Mouse (Mus musculus): ENCODE data around the gene Gm42957. TPM values are rescaled to one million over a fixed set of nuclear protein-coding genes. Genes with fewer than 3 reads are reported as not detected.
"Not testable (repeated sequence)": the region's sequence is repeated elsewhere in the genome, so short reads cannot be mapped to it uniquely, and the experiment has no call there.

The Gm42957 gene
- polyA plus RNA-seq, 1 experiment from 2014 or later, result 0.22 TPM

DNA sequence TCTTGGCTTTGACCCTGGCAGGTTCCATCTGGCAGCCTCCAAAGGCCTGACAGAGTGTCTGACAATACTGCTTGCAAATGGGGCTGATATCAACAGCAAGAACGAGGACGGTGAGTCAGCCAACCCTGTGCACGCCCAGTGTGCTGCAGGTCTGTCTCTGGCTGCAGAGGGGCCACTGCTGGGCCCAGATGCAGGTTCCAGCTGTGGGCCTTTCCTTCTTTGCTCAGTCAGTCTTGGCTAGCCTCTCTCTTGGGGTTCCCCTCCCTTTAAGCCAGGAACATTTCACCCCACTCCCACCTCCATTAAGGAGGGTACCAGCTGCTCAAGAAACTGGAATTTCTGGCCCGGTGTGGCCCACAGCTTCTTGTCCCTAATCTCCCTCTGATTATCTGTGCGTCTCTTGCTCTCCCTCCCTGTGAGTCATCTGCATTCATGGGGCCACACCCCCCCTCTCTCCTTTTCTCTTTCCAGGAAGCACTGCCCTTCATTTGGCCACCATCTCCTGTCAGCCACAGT is 43.9 kb downstream of the Gm42957 start:
- WGBS, result 19% methylated on average over 5 of the region's 5 CpGs
- ATAC-seq (ENCODE audit: insufficient number of reproducible peaks, insufficient read depth, low FRiP score, low TSS enrichment, low read depth), result no peak
- Histone ChIP-seq H3K27ac (no peak overlapping the region; the same call in 1 of the 2 replicates), H3K4me3 (no peak overlapping the region), H3K4me1 (peaks cover 13% of the 10 kb centered on the region), H3K27me3 (peaks cover 23% of the 10 kb centered on the region), H3K9ac (no peak overlapping the region), H3K36me3 (no peaks in the 10 kb centered on the region), H3K4me2 (no peak overlapping the region), H3K9me3 (no peaks in the 10 kb centered on the region)

DNA sequence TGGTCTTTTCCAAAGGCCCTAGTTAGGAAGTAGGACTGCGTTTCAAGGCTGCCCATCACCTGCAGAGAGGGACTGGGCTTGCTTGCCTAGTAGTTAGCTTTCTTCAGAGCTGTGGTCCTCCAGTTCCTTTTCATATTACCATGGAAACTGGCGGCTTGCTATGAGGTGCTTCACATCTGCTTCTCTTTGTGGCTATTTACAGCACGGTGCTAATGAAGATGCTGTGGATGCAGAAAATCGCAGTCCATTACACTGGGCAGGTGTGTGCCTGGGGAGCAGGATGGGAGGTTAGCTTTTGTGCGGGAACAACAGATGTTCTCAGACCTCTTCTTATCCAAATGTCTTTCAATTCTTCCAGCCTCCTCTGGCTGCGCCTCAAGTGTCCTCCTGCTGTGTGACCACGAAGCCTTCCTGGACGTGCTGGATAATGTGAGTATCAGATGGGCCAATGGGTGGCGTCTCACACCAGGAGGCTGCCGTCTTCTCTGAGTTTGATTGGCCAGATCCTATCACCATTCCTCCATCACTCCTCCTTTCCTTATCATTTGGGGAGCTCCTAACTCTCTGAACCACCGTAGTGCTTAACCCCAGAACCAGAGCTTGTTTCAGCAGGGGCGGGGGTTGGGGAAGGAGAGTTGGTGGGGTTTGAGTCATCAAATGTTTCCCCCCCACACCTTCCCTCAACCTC is 45.1 kb downstream of the Gm42957 start:
- Histone ChIP-seq H3K4me3 (no peak overlapping the region), H3K27ac (no peak overlapping the region), H3K36me3 (no peaks in the 10 kb centered on the region), H3K27me3 (peaks cover 30% of the 10 kb centered on the region), H3K4me1 (peaks cover 15% of the 10 kb centered on the region), H3K9me3 (no peaks in the 10 kb centered on the region), H3K4me2 (no peak overlapping the region), H3K9ac (no peak overlapping the region)
- WGBS, result 33% methylated on average over 12 of the region's 12 CpGs
- ATAC-seq (ENCODE audit: insufficient number of reproducible peaks, insufficient read depth, low FRiP score, low TSS enrichment, low read depth), result no peak

DNA sequence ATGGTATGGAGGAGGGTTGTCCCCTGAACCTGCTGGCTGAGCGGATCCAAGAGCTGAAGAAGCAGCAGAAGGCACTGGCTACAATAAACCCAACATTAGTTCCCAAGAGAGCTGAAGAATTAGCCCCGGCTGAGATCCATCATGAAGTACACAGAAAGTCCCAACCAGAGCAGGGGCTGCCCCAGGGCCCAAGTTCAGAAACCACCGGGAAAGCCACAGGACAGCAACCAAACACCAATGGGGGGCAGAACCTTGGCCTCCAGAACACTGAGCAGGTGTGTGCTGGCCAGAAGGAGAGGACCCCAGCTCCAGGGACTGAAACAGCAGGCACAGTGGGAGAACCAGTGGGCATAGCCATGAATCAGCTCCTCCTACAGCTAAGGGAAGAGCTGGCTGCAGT is 48.2 kb downstream of the Gm42957 start:
- no peak for ATAC-seq (ENCODE audit: insufficient number of reproducible peaks, insufficient read depth, low FRiP score, low TSS enrichment, low read depth)

DNA sequence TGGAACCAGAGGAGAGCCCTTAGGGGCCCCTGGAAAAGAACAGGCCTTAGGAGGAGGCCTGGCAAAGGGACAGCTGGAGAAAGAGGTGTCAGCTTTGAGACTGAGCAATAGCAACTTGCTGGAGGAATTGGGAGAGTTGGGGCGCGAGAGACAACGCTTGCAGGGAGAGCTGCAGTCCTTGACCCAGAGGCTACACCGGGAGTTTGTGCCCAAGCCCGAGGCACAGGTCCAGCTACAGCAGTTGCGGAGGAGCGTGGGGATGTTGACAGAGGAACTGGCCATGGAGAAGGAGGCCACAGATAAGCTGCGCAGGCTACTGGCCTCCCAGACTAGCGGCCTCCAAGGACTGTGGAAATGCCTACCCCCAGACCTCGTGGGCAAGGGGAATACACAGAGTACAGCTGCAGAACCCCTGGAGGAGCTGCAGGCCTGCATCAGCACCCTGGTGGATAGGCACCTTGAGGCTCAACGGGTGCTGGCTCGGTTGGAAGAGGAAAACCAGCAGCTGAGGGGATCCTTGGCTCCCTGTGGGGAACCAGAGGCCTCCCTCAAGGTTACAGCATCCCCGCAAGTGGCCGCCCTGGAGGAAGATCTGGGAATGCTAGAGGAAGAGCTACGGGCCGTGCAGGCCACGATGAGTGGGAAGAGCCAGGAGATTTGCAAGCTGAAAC is 49.0 kb downstream of the Gm42957 start:
- Histone ChIP-seq H3K9ac (peak overlapping the region; percentile 59), H3K9me3 (no peaks in the 10 kb centered on the region), H3K36me3 (no peaks in the 10 kb centered on the region), H3K4me2 (peak overlapping the region; percentile 59), H3K4me3 (peak overlapping the region; percentile 30), H3K27me3 (peaks cover 29% of the 10 kb centered on the region), H3K4me1 (peaks cover 11% of the 10 kb centered on the region), H3K27ac (peak overlapping the region; percentile 33; the same call in 1 of the 2 replicates)
- 55% methylated on average over 17 of the region's 17 CpGs for WGBS
- ATAC-seq (ENCODE audit: insufficient number of reproducible peaks, insufficient read depth, low FRiP score, low TSS enrichment, low read depth), result no peak

More for the DNA sequence above, 48.2 kb downstream of the Gm42957 start:
- H3K4me3 ChIP-seq, result no peak overlapping the region
- no peaks in the 10 kb centered on the region for H3K36me3 ChIP-seq
- 81% methylated on average over 3 of the region's 3 CpGs for WGBS
- no peak overlapping the region for H3K9ac ChIP-seq
- no peaks in the 10 kb centered on the region for H3K9me3 ChIP-seq
- no peak overlapping the region for H3K4me2 ChIP-seq
- H3K4me1 ChIP-seq, result peaks cover 11% of the 10 kb centered on the region
- peaks cover 30% of the 10 kb centered on the region for H3K27me3 ChIP-seq
- no peak overlapping the region for H3K27ac ChIP-seq

DNA sequence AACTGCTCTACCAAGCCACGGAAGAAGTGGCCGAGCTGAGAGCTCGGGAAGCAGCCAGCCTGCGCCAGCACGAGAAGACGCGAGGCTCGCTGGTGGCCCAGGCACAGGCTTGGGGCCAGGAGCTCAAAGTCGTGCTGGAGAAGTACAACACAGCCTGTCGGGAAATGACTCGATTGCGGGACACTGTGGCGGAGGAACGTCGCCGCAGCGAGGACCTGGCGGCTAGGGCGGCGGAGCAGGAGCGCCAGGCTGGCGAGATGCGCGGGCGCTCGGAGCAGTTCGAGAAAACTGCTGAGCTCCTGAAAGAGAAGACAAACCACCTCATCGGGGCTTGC is 49.5 kb downstream of the Gm42957 start:
- peaks cover 16% of the 10 kb centered on the region for H3K4me1 ChIP-seq
- no peaks in the 10 kb centered on the region for H3K36me3 ChIP-seq
- H3K27me3 ChIP-seq, result peaks cover 24% of the 10 kb centered on the region
- peak overlapping the region; percentile 33; the same call in 1 of the 2 replicates for H3K27ac ChIP-seq
- ATAC-seq (ENCODE audit: insufficient number of reproducible peaks, insufficient read depth, low FRiP score, low TSS enrichment, low read depth), result no peak
- WGBS, result 32% methylated on average over 28 of the region's 28 CpGs
- H3K9ac ChIP-seq, result peak overlapping the region; percentile 59
- peak overlapping the region; percentile 30 for H3K4me3 ChIP-seq
- H3K4me2 ChIP-seq, result peak overlapping the region; percentile 59
- H3K9me3 ChIP-seq, result no peaks in the 10 kb centered on the region

DNA sequence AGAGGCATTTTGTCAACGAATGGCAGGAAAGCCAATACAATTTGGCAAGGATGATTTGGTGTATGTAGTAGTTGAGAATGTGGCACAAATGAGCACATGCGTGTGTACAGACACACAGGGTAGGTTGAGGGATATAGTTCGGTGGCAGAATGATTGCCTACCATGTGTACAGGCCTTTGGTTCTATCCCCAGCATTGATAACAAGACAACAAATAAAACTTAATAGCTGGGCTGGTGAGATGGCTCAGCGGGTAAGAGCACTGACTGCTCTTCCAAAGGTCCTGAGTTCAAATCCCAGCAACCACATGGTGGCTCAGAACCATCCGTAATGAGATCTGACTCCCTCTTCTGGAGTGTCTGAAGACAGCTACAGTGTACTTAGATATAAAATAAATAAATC is 50.8 kb downstream of the Gm42957 start:
- H3K4me3 ChIP-seq; ATAC-seq (ENCODE audit: insufficient number of reproducible peaks, insufficient read depth, low FRiP score, low TSS enrichment, low read depth); H3K4me2 ChIP-seq; H3K9ac ChIP-seq; H3K9me3 ChIP-seq; H3K27ac ChIP-seq; H3K36me3 ChIP-seq: not testable (repeated sequence)
- WGBS, result 93% methylated on average over 5 of the region's 5 CpGs
- Histone ChIP-seq H3K4me1 (peaks cover 16% of the 10 kb centered on the region), H3K27me3 (peaks cover 13% of the 10 kb centered on the region)

DNA sequence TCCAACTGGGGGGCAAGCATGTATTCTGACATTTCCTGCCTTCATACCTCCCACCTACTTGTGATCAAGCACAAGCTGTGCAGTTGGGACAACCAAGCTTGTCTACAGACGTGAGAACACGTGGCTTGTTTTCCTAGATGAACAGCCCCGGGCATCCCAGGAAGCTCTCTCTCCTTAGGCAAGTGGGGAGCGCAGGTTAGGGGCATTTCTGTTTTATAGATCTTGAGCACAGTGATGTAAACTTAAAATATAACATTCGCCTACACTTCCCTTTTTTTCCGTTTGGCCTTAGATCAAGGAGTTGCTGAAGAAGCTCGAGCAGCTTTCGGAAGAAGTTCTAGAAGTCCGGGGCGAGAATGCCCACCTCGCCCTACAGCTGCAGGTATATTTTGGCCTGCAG is 53.6 kb downstream of the Gm42957 start:
- H3K27ac ChIP-seq, result no peak overlapping the region
- H3K4me2 ChIP-seq, result no peak overlapping the region
- peaks cover 11% of the 10 kb centered on the region for H3K27me3 ChIP-seq
- H3K36me3 ChIP-seq, result no peaks in the 10 kb centered on the region
- H3K4me1 ChIP-seq, result peaks cover 16% of the 10 kb centered on the region
- no peak overlapping the region for H3K4me3 ChIP-seq
- no peaks in the 10 kb centered on the region for H3K9me3 ChIP-seq
- no peak overlapping the region for H3K9ac ChIP-seq
- no peak for ATAC-seq (ENCODE audit: insufficient number of reproducible peaks, insufficient read depth, low FRiP score, low TSS enrichment, low read depth)
- WGBS, result 80% methylated on average over 11 of the region's 11 CpGs

DNA sequence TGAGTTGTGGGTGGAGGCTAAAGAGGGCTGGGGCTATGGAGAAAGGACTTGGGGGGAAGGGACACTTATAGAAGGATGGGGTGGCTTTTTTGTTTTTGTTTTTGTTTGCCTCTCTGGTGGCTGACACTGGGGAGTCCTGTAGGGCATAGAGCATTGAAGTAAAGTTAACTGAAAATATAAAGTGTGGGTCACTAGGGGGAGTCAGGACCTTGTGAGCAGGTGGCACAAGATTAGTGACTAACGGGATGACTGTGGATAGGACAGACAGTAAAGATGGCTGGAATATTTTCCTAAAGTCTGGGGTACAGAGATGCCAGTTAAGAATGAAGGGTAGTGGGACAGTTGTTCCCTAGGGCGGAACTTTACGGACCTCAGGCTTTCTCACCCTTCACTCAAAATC is 55.0 kb downstream of the Gm42957 start:
- H3K9me3 ChIP-seq, result no peaks in the 10 kb centered on the region
- H3K4me1 ChIP-seq, result peaks cover 5% of the 10 kb centered on the region; the same call in 1 of the 2 replicates
- no peaks in the 10 kb centered on the region for H3K27me3 ChIP-seq
- H3K9ac ChIP-seq, result no peak overlapping the region
- H3K4me3 ChIP-seq, result no peak overlapping the region
- no peak overlapping the region for H3K4me2 ChIP-seq
- H3K36me3 ChIP-seq, result no peaks in the 10 kb centered on the region
- no peak for ATAC-seq (ENCODE audit: insufficient number of reproducible peaks, insufficient read depth, low FRiP score, low TSS enrichment, low read depth)
- WGBS, result 46% methylated on average over 3 of the region's 3 CpGs
- H3K27ac ChIP-seq, result no peak overlapping the region

DNA sequence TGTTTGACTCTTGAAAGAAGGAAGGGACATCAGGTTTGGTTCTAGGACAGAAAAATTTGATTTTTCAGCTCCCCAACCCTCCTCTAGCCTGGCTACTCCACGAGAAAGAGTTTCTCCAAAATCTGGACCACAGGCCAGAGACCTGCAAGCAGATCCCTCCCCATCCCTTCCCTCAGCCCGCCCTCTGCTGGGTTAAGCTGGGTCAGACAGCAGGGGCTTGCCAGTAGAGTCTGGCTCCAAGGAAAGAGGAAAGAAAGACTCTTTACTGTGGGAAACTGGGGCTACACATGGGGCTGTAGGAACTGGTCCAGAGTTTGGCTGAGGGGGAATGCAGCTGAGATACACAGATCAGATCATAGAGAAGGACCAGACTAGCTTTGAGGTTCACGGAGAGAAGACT is 57.2 kb downstream of the Gm42957 start:
- no peak overlapping the region for H3K27ac ChIP-seq
- 0 out of 2 replicates have a peak overlapping the region, but pooled peaks have one; percentile 46 for H3K9ac ChIP-seq
- H3K4me1 ChIP-seq, result peaks cover 13% of the 10 kb centered on the region
- no peaks in the 10 kb centered on the region for H3K27me3 ChIP-seq
- H3K4me2 ChIP-seq, result no peak overlapping the region
- WGBS, result 12% methylated on average over 3 of the region's 3 CpGs
- no peak overlapping the region for H3K4me3 ChIP-seq
- no peaks in the 10 kb centered on the region for H3K36me3 ChIP-seq
- H3K9me3 ChIP-seq, result no peaks in the 10 kb centered on the region
- no peak for ATAC-seq (ENCODE audit: insufficient number of reproducible peaks, insufficient read depth, low FRiP score, low TSS enrichment, low read depth)

DNA sequence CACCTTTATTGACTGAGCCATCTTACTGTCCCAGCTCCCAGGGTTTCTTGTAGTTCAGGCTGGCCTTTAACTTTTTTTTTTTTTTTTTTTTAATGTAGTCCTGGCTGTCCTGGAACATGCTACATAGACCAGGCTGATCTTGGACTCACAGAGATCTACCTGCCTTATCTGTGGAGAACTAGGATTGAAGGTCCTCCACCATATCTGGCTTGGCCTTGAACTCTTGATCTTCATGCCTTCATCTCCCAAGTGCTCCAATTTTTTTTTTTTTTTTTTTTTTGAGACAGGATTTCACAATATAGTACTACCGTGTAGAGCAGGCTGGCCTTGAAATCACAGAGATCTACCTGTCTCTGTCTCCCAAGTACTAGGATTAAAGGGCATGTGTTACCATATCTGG is 58.3 kb downstream of the Gm42957 start:
- H3K9ac ChIP-seq, result no peak overlapping the region
- no peaks in the 10 kb centered on the region for H3K36me3 ChIP-seq
- ATAC-seq (ENCODE audit: insufficient number of reproducible peaks, insufficient read depth, low FRiP score, low TSS enrichment, low read depth), result no peak
- 74% methylated on average over 1 of the region's 1 CpGs for WGBS
- H3K4me3 ChIP-seq, result no peak overlapping the region
- H3K27ac ChIP-seq, result no peak overlapping the region
- H3K4me2 ChIP-seq, result no peak overlapping the region
- peaks cover 22% of the 10 kb centered on the region for H3K4me1 ChIP-seq
- no peaks in the 10 kb centered on the region for H3K9me3 ChIP-seq
- no peaks in the 10 kb centered on the region for H3K27me3 ChIP-seq

DNA sequence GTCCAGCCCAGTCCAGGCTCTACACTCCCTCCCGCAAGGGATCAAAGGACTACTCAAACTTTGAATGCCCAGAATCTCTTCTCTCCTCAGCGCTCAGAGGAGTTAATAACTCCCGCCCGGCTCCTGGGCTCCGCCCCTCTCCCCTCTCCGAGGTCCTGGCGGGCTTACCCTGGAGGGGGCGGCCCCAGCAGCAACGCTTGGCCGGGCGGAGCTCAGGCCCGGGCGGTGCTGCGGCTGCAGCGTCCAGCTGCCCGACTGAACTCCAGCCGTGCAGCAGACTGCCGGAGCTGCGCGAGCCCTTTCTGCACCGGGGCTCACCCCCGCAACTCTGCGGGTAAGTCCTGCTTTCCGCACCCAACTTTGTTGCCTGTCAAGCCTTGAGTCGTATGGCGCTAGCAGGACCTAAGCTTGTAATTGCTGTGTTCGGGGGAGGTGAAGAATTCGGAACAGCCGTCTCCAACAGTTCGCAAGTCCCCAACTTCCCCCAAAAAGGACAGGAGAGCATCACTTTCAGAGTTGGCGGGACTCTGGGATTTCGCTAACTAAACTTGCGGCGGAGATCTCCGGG is 61.0 kb downstream of the Gm42957 start, which contains the start of gene Pias3:
Gene Pias3, plus strand, starts transcription at position 187 of the 568 bp plus-strand sequence.
- Histone ChIP-seq H3K4me3 (peak within 1 kb of the TSS; percentile 86), H3K9ac (peak within 1 kb of the TSS; percentile 87), H3K9me3 (no peaks in the 10 kb centered on the region), H3K27me3 (no peaks in the 10 kb centered on the region), H3K27ac (peak within 1 kb of the TSS; percentile 95), H3K36me3 (peaks cover 23% of the 10 kb centered on the region), H3K4me1 (peaks cover 25% of the 10 kb centered on the region), H3K4me2 (peak within 1 kb of the TSS; percentile 76)
- ATAC-seq (ENCODE audit: insufficient number of reproducible peaks, insufficient read depth, low FRiP score, low TSS enrichment, low read depth), result peak; percentile 75
- WGBS, result under 1% methylated on average over 35 of the region's 35 CpGs

Data from embryonic facial prominence, embryonic 13.5 days (tissue).